Mouse (Mus musculus) liver, adult 2 months (tissue): Measurements from ENCODE around the gene Pdp2.

ENCODE experiments used
- CTCF ChIP-seq: fragments of 200-500 bp; IDR thresholded peaks from 2 replicates; pipeline ENCODE4 v1.5.1; 2011; ENCODE audit warnings: low read depth, low read length, control low read depth
- POLR2A ChIP-seq: fragments of 200-500 bp; IDR thresholded peaks from 2 replicates; pipeline ENCODE4 v1.6.1; 2011; ENCODE audit warnings: low read length, control low read depth; ENCODE audit not compliant: insufficient read depth; ENCODE audit errors: extremely low read depth

DNA sequence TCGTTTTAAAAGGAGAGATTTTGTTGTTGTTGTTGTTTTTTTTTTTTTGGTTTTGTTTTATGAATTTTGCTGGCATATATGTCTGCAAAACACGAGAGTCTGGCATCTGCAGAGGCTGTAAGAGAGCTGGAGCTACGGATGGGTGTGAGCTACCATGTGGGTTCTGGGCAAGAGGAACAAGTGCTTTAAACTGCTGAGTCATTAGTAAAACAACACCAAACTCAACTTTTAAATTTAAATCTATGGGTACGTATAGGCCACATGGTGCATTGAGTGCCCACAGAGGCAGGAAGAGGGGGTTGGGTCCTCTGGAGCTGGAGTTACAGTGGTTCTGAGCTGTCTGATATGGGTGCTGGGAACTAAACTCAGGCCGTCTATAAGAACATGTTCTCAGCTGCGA lies 46.8 kb downstream of the Pdp2 start:
- TF ChIP-seq CTCF, result no peak
- TF ChIP-seq POLR2A, result no peak
